Mouse (Mus musculus) MEL (cell line): ENCODE measurements around the gene Itpr3.

Source experiments
- NRF1 ChIP-seq: IDR thresholded peaks from 2 replicates; pipeline ENCODE4 v1.6.1; 2014; ENCODE audit warnings: low read depth, mild to moderate bottlenecking, inconsistent platforms, low read length, improper control_type of control experiment, moderate library complexity; ENCODE audit not compliant: poor library complexity, insufficient read depth, severe bottlenecking
- POLR2A ChIP-seq, 2 experiments: IDR thresholded peaks; 2 replicates each; pipeline ENCODE4 v1.6.1; 2011 to 2012; ENCODE audit warnings: low read length in 2 of 2, mild to moderate bottlenecking in 2 of 2, control low read depth in 1 of 2, improper control_type of control experiment in 1 of 2, low read depth in 1 of 2, moderate library complexity in 1 of 2; ENCODE audit not compliant: control insufficient read depth in 1 of 2, insufficient read depth in 1 of 2, poor library complexity in 1 of 2
- ZKSCAN1 ChIP-seq: IDR thresholded peaks from 2 replicates; pipeline ENCODE4 v1.6.1; 2012; ENCODE audit warnings: low read depth, mild to moderate bottlenecking, inconsistent platforms, low read length, improper control_type of control experiment, moderate library complexity

DNA sequence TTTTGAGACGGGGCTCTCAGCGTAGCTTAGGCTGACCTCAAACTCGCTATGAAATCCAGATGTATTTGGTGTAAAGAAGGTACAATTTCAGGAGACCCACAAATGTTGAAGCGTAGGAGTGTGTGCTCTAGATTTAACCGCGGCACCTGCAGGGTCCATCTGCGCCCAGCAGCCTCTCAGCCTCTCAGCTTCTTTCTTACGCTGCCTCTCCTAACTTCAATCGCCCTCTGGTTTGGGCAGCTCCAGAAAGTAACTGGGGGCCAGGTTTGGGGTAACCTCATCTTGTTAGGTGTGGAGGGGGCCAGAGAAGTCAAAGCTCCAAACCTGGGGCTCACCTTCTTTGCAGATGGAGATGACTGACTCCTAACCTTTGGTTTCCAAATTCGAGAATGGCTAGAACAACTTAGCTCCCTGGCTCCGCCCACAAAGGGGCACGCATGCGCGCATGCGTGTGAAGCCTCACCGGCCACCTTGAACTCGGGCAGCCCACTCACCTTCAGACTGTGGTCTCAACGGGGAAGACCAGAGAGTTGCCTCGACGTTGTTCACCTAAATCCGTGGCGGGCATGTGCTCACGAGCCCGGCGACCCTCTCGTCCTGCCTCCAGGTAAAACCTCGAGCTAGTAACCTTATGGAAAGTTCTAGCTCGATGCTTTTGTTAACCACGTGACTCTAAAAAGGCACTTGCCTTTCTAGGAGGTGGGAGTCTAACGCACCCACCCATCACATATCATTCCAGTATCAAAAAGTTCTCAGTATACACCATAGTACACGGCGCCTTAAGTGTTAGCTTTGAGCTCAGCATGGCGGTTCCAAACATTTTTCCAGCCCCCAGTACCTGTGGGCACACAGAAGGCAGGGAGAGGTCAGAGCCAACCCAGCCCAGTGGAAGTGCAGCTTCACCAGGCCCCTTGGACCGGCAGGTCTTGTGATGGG is 39.3 kb upstream of the Itpr3 start:
- TF ChIP-seq NRF1 (peak; percentile 80), ZKSCAN1 (no peak), POLR2A (IDR thresholded peaks at IDR 0.05; ENCODE audit: control insufficient read depth in 1 of 2, insufficient read depth in 1 of 2, low read depth in 1 of 2, low read length in 2 of 2, poor library complexity in 1 of 2) (peak in 1 of 2 experiments; percentile 56; a peak in 1 of 4 replicates)
